Mouse (Mus musculus): ENCODE data around the gene Fmnl2. TPM values are rescaled to one million over a fixed set of nuclear protein-coding genes. Genes with fewer than 3 reads are reported as not detected.
A peak's percentile ranks its signal among the peaks of the same experiment; 100 is the strongest.

The Fmnl2 gene
- polyA plus RNA-seq, 1 experiment, result 2.8 TPM

GRCm38 (mm10) chr2:52978796-52979195, 121.1 kb downstream of the Fmnl2 start:
- peak overlapping the region; percentile 33 for H3K4me2 ChIP-seq (ENCODE audit: low read depth)
- no peaks in the 10 kb centered on the region for H3K27me3 ChIP-seq (ENCODE audit: control insufficient read depth, insufficient read depth, insufficient read length)
- H3ac ChIP-seq (ENCODE audit: control insufficient read depth, insufficient read length), result no peak overlapping the region
- peaks cover 4% of the 10 kb centered on the region for H3K79me2 ChIP-seq (ENCODE audit: control insufficient read depth, insufficient read depth)
- TF ChIP-seq REST (IDR thresholded peaks at IDR 0.05; ENCODE audit: insufficient read depth, insufficient read length), result no peak
- no peak for TF ChIP-seq E2F4 (IDR thresholded peaks at IDR 0.05; ENCODE audit: insufficient read depth)
- no peak for TF ChIP-seq MAX (IDR thresholded peaks at IDR 0.05; ENCODE audit: low read depth)
- TF ChIP-seq MYOD1 (IDR thresholded peaks at IDR 0.05; ENCODE audit: control insufficient read depth in 1 of 3, insufficient read length in 2 of 3, low read depth in 2 of 3), result no peak
- no peak overlapping the region for H3K4me3 ChIP-seq
- H3K36me3 ChIP-seq (ENCODE audit: control insufficient read depth, insufficient read depth), result no peaks in the 10 kb centered on the region

- no peaks in the 10 kb centered on the region for H3K27me3 ChIP-seq (ENCODE audit: control insufficient read depth, insufficient read depth, insufficient read length)
- no peak overlapping the region for H3K4me3 ChIP-seq
- H3ac ChIP-seq (ENCODE audit: control insufficient read depth, insufficient read length), result no peak overlapping the region
- H3K4me2 ChIP-seq (ENCODE audit: low read depth), result peak overlapping the region; percentile 33
- TF ChIP-seq MYOD1 (IDR thresholded peaks at IDR 0.05; ENCODE audit: control insufficient read depth in 1 of 3, insufficient read length in 2 of 3, low read depth in 2 of 3), result peak in 1 of 3 experiments; percentile 1
- TF ChIP-seq MYOG (IDR thresholded peaks at IDR 0.05; ENCODE audit: control insufficient read depth in 1 of 3, insufficient read depth in 1 of 3, insufficient read length in 2 of 3, low read depth in 2 of 3), result peak in 1 of 3 experiments; percentile 10
- no peak for TF ChIP-seq SRF (IDR thresholded peaks at IDR 0.05; ENCODE audit: control insufficient read depth, insufficient read length, low read depth)
- no peaks in the 10 kb centered on the region for H3K36me3 ChIP-seq (ENCODE audit: control insufficient read depth, insufficient read depth)
- H3K79me2 ChIP-seq (ENCODE audit: control insufficient read depth, insufficient read depth), result peaks cover 4% of the 10 kb centered on the region
These were observed 121.7 kb downstream of the Fmnl2 start for GRCm38 (mm10) chr2:52979280-52979763.

DNA sequence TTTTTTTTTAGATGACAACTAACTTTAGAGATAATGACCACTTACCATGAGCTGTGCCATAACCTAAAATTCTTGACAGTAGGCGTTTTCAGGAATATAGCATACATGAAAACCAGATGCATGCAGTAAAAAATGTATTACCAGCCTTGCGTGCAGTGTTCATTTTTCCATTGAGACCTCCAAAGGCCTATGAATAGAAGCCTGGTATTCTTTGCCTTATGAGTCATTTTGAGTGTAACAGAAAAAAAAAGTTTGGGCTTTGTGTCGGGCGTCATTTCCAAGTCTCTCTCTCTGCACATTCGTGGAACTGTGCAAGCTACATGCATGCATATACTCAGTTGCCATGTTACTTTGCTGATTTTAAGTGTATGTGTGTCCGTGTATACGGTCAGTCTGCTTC, 123.5 kb downstream of the Fmnl2 start:
- no peaks in the 10 kb centered on the region for H3K36me3 ChIP-seq (ENCODE audit: control insufficient read depth, insufficient read depth)
- TF ChIP-seq SRF (IDR thresholded peaks at IDR 0.05; ENCODE audit: control insufficient read depth, insufficient read length, low read depth) (no peak), MAX (IDR thresholded peaks at IDR 0.05; ENCODE audit: low read depth) (no peak), POLR2A (IDR thresholded peaks at IDR 0.05; ENCODE audit: insufficient read length, low read depth) (no peak), CEBPB (IDR thresholded peaks at IDR 0.05; ENCODE audit: insufficient read depth, poor library complexity, severe bottlenecking) (no peak), POLR2AphosphoS2 (IDR thresholded peaks at IDR 0.05; ENCODE audit: insufficient read length, low read depth) (no peak), E2F4 (IDR thresholded peaks at IDR 0.05; ENCODE audit: insufficient read depth) (no peak), MYOG (IDR thresholded peaks at IDR 0.05; ENCODE audit: control insufficient read depth in 1 of 3, insufficient read depth in 1 of 3, insufficient read length in 2 of 3, low read depth in 2 of 3) (no peak), USF1 (IDR thresholded peaks at IDR 0.05; ENCODE audit: low read depth) (no peak), TCF3 (IDR thresholded peaks at IDR 0.05; ENCODE audit: insufficient read length, low read depth) (no peak), MYOD1 (IDR thresholded peaks at IDR 0.05; ENCODE audit: control insufficient read depth in 1 of 3, insufficient read length in 2 of 3, low read depth in 2 of 3) (no peak), REST (IDR thresholded peaks at IDR 0.05; ENCODE audit: insufficient read depth, insufficient read length) (no peak), TCF12 (IDR thresholded peaks at IDR 0.05; ENCODE audit: insufficient read depth, poor library complexity, severe bottlenecking) (no peak)
- H3K4me2 ChIP-seq (ENCODE audit: low read depth), result no peak overlapping the region
- H3K27me3 ChIP-seq (ENCODE audit: control insufficient read depth, insufficient read depth, insufficient read length), result no peaks in the 10 kb centered on the region
- peaks cover 4% of the 10 kb centered on the region for H3K79me2 ChIP-seq (ENCODE audit: control insufficient read depth, insufficient read depth)
- no peak overlapping the region for H3K4me3 ChIP-seq
- H3ac ChIP-seq (ENCODE audit: control insufficient read depth, insufficient read length), result no peak overlapping the region

- TF ChIP-seq MYOD1 (IDR thresholded peaks at IDR 0.05; ENCODE audit: control insufficient read depth in 1 of 3, insufficient read length in 2 of 3, low read depth in 2 of 3), result no peak
- TF ChIP-seq CEBPB (IDR thresholded peaks at IDR 0.05; ENCODE audit: insufficient read depth, poor library complexity, severe bottlenecking), result peak; percentile 74; the same call in 1 of the 2 replicates
- no peak for TF ChIP-seq POLR2AphosphoS2 (IDR thresholded peaks at IDR 0.05; ENCODE audit: insufficient read length, low read depth)
- TF ChIP-seq POLR2A (IDR thresholded peaks at IDR 0.05; ENCODE audit: insufficient read length, low read depth), result no peak
- no peak for TF ChIP-seq E2F4 (IDR thresholded peaks at IDR 0.05; ENCODE audit: insufficient read depth)
- no peak for TF ChIP-seq SRF (IDR thresholded peaks at IDR 0.05; ENCODE audit: control insufficient read depth, insufficient read length, low read depth)
- H3K79me2 ChIP-seq (ENCODE audit: control insufficient read depth, insufficient read depth), result peaks cover 4% of the 10 kb centered on the region
- no peaks in the 10 kb centered on the region for H3K27me3 ChIP-seq (ENCODE audit: control insufficient read depth, insufficient read depth, insufficient read length)
- H3ac ChIP-seq (ENCODE audit: control insufficient read depth, insufficient read length), result no peak overlapping the region
- H3K4me3 ChIP-seq, result no peak overlapping the region
- H3K4me2 ChIP-seq (ENCODE audit: low read depth), result no peak overlapping the region
- no peaks in the 10 kb centered on the region for H3K36me3 ChIP-seq (ENCODE audit: control insufficient read depth, insufficient read depth)
These were observed 123.9 kb downstream of the Fmnl2 start for GRCm38 (mm10) chr2:52981595-52981994.

GRCm38 (mm10) chr2:52982502-52982901, 124.8 kb downstream of the Fmnl2 start:
- Histone ChIP-seq H3ac (ENCODE audit: control insufficient read depth, insufficient read length) (no peak overlapping the region), H3K36me3 (ENCODE audit: control insufficient read depth, insufficient read depth) (no peaks in the 10 kb centered on the region), H3K4me2 (ENCODE audit: low read depth) (no peak overlapping the region), H3K4me3 (no peak overlapping the region), H3K27me3 (ENCODE audit: control insufficient read depth, insufficient read depth, insufficient read length) (no peaks in the 10 kb centered on the region), H3K79me2 (ENCODE audit: control insufficient read depth, insufficient read depth) (peaks cover 4% of the 10 kb centered on the region)
- TF ChIP-seq CEBPB (IDR thresholded peaks at IDR 0.05; ENCODE audit: insufficient read depth, poor library complexity, severe bottlenecking) (no peak), MYOG (IDR thresholded peaks at IDR 0.05; ENCODE audit: control insufficient read depth in 1 of 3, insufficient read depth in 1 of 3, insufficient read length in 2 of 3, low read depth in 2 of 3) (no peak), SRF (IDR thresholded peaks at IDR 0.05; ENCODE audit: control insufficient read depth, insufficient read length, low read depth) (no peak), E2F4 (IDR thresholded peaks at IDR 0.05; ENCODE audit: insufficient read depth) (no peak), MAX (IDR thresholded peaks at IDR 0.05; ENCODE audit: low read depth) (no peak), REST (IDR thresholded peaks at IDR 0.05; ENCODE audit: insufficient read depth, insufficient read length) (no peak), USF1 (IDR thresholded peaks at IDR 0.05; ENCODE audit: low read depth) (no peak), POLR2A (IDR thresholded peaks at IDR 0.05; ENCODE audit: insufficient read length, low read depth) (no peak), TCF3 (IDR thresholded peaks at IDR 0.05; ENCODE audit: insufficient read length, low read depth) (no peak), POLR2AphosphoS2 (IDR thresholded peaks at IDR 0.05; ENCODE audit: insufficient read length, low read depth) (no peak), TCF12 (IDR thresholded peaks at IDR 0.05; ENCODE audit: insufficient read depth, poor library complexity, severe bottlenecking) (no peak), MYOD1 (IDR thresholded peaks at IDR 0.05; ENCODE audit: control insufficient read depth in 1 of 3, insufficient read length in 2 of 3, low read depth in 2 of 3) (no peak)

Measured in myocyte (in vitro differentiated cells).